Mouse (Mus musculus): ENCODE measurements around the gene Grb2. TPM values are rescaled to one million over a fixed set of nuclear protein-coding genes. Genes with fewer than 3 reads are reported as not detected.

The Grb2 gene
- polyA plus RNA-seq, 1 experiment from 2014 or later = 113 TPM

DNA sequence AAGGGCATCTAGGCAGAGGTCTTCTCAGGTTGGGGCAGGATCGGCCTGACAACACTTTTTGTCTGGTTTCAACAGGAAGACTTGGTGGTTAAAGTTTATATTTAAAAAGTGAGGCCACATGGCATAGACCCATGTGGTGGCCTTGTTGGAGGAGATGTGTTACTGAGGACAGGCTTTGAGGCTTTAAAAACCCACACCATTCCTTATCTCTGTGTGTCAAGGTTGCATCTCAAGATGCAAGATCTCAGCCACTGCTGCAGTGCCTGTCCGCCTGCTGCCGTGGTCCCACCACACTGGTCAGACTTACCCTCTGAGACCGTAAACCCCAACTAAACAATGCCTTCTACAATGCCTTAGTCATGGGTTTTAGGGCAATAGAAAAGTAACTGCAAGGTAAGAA lies 110.1 kb downstream of the Grb2 start:
- H3K4me1 ChIP-seq (ENCODE audit: control insufficient read depth, insufficient read depth, low read length) = peaks cover 13% of the 10 kb centered on the region
- H3K9ac ChIP-seq (replicated peaks; ENCODE audit: low read length) = no peak overlapping the region
- no peaks in the 10 kb centered on the region for H3K27me3 ChIP-seq (ENCODE audit: control insufficient read depth, insufficient read depth, low read length)
- no peak overlapping the region for H3K4me3 ChIP-seq (replicated peaks; ENCODE audit: low read depth, low read length)
- H3K9me3 ChIP-seq (ENCODE audit: control insufficient read depth, low read length) = no peaks in the 10 kb centered on the region
- peaks cover 44% of the 10 kb centered on the region for H3K36me3 ChIP-seq (ENCODE audit: control insufficient read depth, insufficient read depth, low read length)
- 92% methylated on average over 4 of the region's 4 CpGs for WGBS
- no peak overlapping the region for H3K4me2 ChIP-seq (ENCODE audit: low read length)
- H3K27ac ChIP-seq (replicated peaks; ENCODE audit: low read depth, low read length) = no peak overlapping the region
- ATAC-seq (ENCODE audit: low FRiP score, low TSS enrichment) = no peak
- DNase-seq = no peak

DNA sequence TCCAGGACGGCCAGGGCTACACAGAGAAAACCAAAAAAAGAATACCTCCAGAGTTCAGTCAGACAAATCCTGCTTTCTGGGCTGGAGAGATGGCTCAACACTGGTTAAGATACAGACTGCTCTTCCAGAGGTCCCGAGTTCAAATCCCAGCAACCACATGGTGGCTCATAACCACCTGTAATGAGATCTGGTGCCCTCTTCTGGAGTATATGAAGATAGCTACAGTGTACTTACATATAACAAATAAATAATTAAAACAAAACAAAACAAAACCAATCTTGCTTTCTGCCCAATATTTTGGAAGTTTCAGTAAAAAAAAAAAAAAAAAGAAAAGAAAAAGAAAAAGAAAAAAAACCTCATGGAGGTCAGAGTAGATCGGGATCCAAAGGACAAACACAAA lies 113.2 kb downstream of the Grb2 start:
- 99% methylated on average over 3 of the region's 3 CpGs for WGBS
- peaks cover 74% of the 10 kb centered on the region for H3K36me3 ChIP-seq (ENCODE audit: control insufficient read depth, insufficient read depth, low read length)

More for the DNA sequence above, 113.2 kb downstream of the Grb2 start:
- H3K27me3 ChIP-seq (ENCODE audit: control insufficient read depth, insufficient read depth, low read length) = no peaks in the 10 kb centered on the region
- H3K9me3 ChIP-seq (ENCODE audit: control insufficient read depth, low read length) = no peaks in the 10 kb centered on the region
- ATAC-seq (ENCODE audit: low FRiP score, low TSS enrichment) (no peak), DNase-seq (no peak)
- no peak overlapping the region for H3K27ac ChIP-seq (replicated peaks; ENCODE audit: low read depth, low read length)
- no peak overlapping the region for H3K4me3 ChIP-seq (replicated peaks; ENCODE audit: low read depth, low read length)
- no peaks in the 10 kb centered on the region for H3K4me1 ChIP-seq (ENCODE audit: control insufficient read depth, insufficient read depth, low read length)
- H3K4me2 ChIP-seq (ENCODE audit: low read length) = no peak overlapping the region
- no peak overlapping the region for H3K9ac ChIP-seq (replicated peaks; ENCODE audit: low read length)

Other genes with a start within 250 kb of the Grb2 start
- gene Slc16a5, start 246.1 kb downstream of the Grb2 start, polyA plus RNA-seq (2014; fragmentation: Nextera tagmentation; extraction: Ambion mirVana) = not detected in 2 replicates
- gene Armc7, start 232.9 kb downstream of the Grb2 start, polyA plus RNA-seq (2014; fragmentation: Nextera tagmentation; extraction: Ambion mirVana) = 16.3 and 16.7 TPM in 2 replicates
- 93.9 and 110 TPM in 2 replicates for gene Nt5c, start 216.7 kb downstream of the Grb2 start, polyA plus RNA-seq (2014; fragmentation: Nextera tagmentation; extraction: Ambion mirVana)
- gene Jpt1, start 194.2 kb downstream of the Grb2 start, polyA plus RNA-seq (2014; fragmentation: Nextera tagmentation; extraction: Ambion mirVana) = 1,631 and 1,863 TPM in 2 replicates
- 1,242 and 1,259 TPM in 2 replicates for gene Sumo2, start 172.3 kb downstream of the Grb2 start, polyA plus RNA-seq (2014; fragmentation: Nextera tagmentation; extraction: Ambion mirVana)
- gene Nup85, start 144.2 kb downstream of the Grb2 start, polyA plus RNA-seq (2014; fragmentation: Nextera tagmentation; extraction: Ambion mirVana) = 83.7 and 107 TPM in 2 replicates
- 75.7 and 83.4 TPM in 2 replicates for gene Mrps7, start 104.7 kb downstream of the Grb2 start, polyA plus RNA-seq (2014; fragmentation: Nextera tagmentation; extraction: Ambion mirVana)
- gene Gga3, start 104.5 kb downstream of the Grb2 start, polyA plus RNA-seq (2014; fragmentation: Nextera tagmentation; extraction: Ambion mirVana) = 29.3 and 34.3 TPM in 2 replicates
- gene Mif4gd, start 95.6 kb downstream of the Grb2 start, polyA plus RNA-seq (2014; fragmentation: Nextera tagmentation; extraction: Ambion mirVana) = 9.7 and 11.4 TPM in 2 replicates
- 35.8 and 39.8 TPM in 2 replicates for gene Slc25a19, start 80.3 kb downstream of the Grb2 start, polyA plus RNA-seq (2014; fragmentation: Nextera tagmentation; extraction: Ambion mirVana)
- 15.2 and 20.9 TPM in 2 replicates for gene Tmem94, start 56.8 kb upstream of the Grb2 start, polyA plus RNA-seq (2014; fragmentation: Nextera tagmentation; extraction: Ambion mirVana)
- gene Caskin2, start 105.0 kb upstream of the Grb2 start, polyA plus RNA-seq (2014; fragmentation: Nextera tagmentation; extraction: Ambion mirVana) = 8.4 and 9.8 TPM in 2 replicates
- 17.2 and 20.5 TPM in 2 replicates for gene Tsen54, start 106.1 kb upstream of the Grb2 start, polyA plus RNA-seq (2014; fragmentation: Nextera tagmentation; extraction: Ambion mirVana)
- gene Llgl2, start 115.5 kb upstream of the Grb2 start, polyA plus RNA-seq (2014; fragmentation: Nextera tagmentation; extraction: Ambion mirVana) = 0.55 and 0.63 TPM in 2 replicates
- 0.15 TPM in 1 of 2 replicates, not detected in the other for gene Myo15b, start 149.8 kb upstream of the Grb2 start, polyA plus RNA-seq (2014; fragmentation: Nextera tagmentation; extraction: Ambion mirVana)
- gene Smim5, start 191.4 kb upstream of the Grb2 start, polyA plus RNA-seq (2014; fragmentation: Nextera tagmentation; extraction: Ambion mirVana) = 0.46 and 1.1 TPM in 2 replicates
- 0.22 and 0.31 TPM in 2 replicates for gene Smim6, start 203.4 kb upstream of the Grb2 start, polyA plus RNA-seq (2014; fragmentation: Nextera tagmentation; extraction: Ambion mirVana)
- gene Sap30bp, start 224.7 kb upstream of the Grb2 start, polyA plus RNA-seq (2014; fragmentation: Nextera tagmentation; extraction: Ambion mirVana) = 48.4 and 49.9 TPM in 2 replicates
- 18.0 and 18.4 TPM in 2 replicates for gene Recql5, start 224.9 kb upstream of the Grb2 start, polyA plus RNA-seq (2014; fragmentation: Nextera tagmentation; extraction: Ambion mirVana)